Mouse (Mus musculus) limb, embryonic 14.5 days (tissue): ENCODE data around the gene Usp22. TPM values are rescaled to one million over a fixed set of nuclear protein-coding genes. Genes with fewer than 3 reads are reported as not detected.
"Not testable (repeated sequence)": the region's sequence is repeated elsewhere in the genome, so short reads cannot be mapped to it uniquely, and the experiment has no call there.

ENCODE experiments used
- ATAC-seq: fragments of 200-750 bp; cut with Nextera tagmentation; 2 replicates; pipeline ENCODE4 v1.8.0; 2017; ENCODE audit warnings: low read depth, moderate number of reproducible peaks, moderate TSS enrichment; ENCODE audit not compliant: low FRiP score
- DNase-seq: peaks from one replicate; pipeline ENCODE4 v3.0.0-alpha.2; 2015; ENCODE audit warnings: low spot score
- H3K27ac ChIP-seq: fragments of 300-500 bp; sonication (generic); replicated peaks from 2 replicates; pipeline ENCODE4 v1.5.1; 2014; ENCODE audit warnings: low read depth, mild to moderate bottlenecking, low read length, moderate library complexity, mixed read lengths
- H3K27me3 ChIP-seq: fragments of 300-500 bp; sonication (generic); 2 replicates; pipeline ENCODE4 v1.6.1; 2014; ENCODE audit warnings: low read length, mixed read lengths; ENCODE audit not compliant: control insufficient read depth, insufficient read depth
- H3K36me3 ChIP-seq: fragments of 300-500 bp; sonication (generic); 2 replicates; pipeline ENCODE4 v1.6.1; 2014; ENCODE audit warnings: mild to moderate bottlenecking, low read length, moderate library complexity, mixed read lengths; ENCODE audit not compliant: control insufficient read depth, insufficient read depth
- H3K4me1 ChIP-seq: fragments of 300-500 bp; sonication (generic); 2 replicates; pipeline ENCODE4 v1.6.1; 2014; ENCODE audit warnings: antibody characterized with exemption, low read length, mixed read lengths; ENCODE audit not compliant: control insufficient read depth, insufficient read depth
- H3K4me2 ChIP-seq: fragments of 300-500 bp; sonication (generic); replicated peaks from 2 replicates; pipeline ENCODE4 v1.6.1; 2014; ENCODE audit warnings: low read depth, mild to moderate bottlenecking, low read length, moderate library complexity; ENCODE audit not compliant: severe bottlenecking
- H3K4me3 ChIP-seq: fragments of 300-500 bp; sonication (generic); replicated peaks from 2 replicates; pipeline ENCODE4 v1.5.1; 2014; ENCODE audit warnings: low read length
- H3K9ac ChIP-seq: fragments of 300-500 bp; sonication (generic); 2 replicates; pipeline ENCODE4 v1.6.1; 2014; ENCODE audit warnings: mild to moderate bottlenecking, low read depth, low read length, moderate library complexity; ENCODE audit not compliant: severe bottlenecking
- H3K9me3 ChIP-seq: fragments of 300-500 bp; sonication (generic); 2 replicates; pipeline ENCODE4 v1.6.1; 2016; ENCODE audit warnings: low read length; ENCODE audit not compliant: control insufficient read depth
- POLR2A ChIP-seq: fragments of 200-500 bp; IDR thresholded peaks from 2 replicates; pipeline ENCODE4 v1.8.0; 2012; ENCODE audit warnings: inconsistent platforms, mild to moderate bottlenecking, moderate library complexity, borderline replicate concordance; ENCODE audit not compliant: insufficient read depth, insufficient read length; ENCODE audit errors: extremely low read depth
- WGBS: fragments of 180-500 bp; shearing (Covaris S2); extraction: QIAGEN DNeasy Blood & Tissue Kit; methylation state at CpG from one replicate; pipeline ENCODE4 v1.1.7; 2014; 5-methylcytosine and 5-hydroxymethylcytosine counted together
- polyA plus RNA-seq, 2 experiments: library from polyadenylated mRNA; depleted of rRNA in 1 of 2; stranded (reverse) in 1 of 2; unstranded in 1 of 2; fragments of >200 nt; fragmentation: Nextera tagmentation in 1 of 2; extraction: Ambion mirVana in 1 of 2; gene quantifications; 2 replicates each; pipeline versions ENCODE4 v1.2.1 to v1.2.3; 2012 to 2014

The Usp22 gene
- polyA plus RNA-seq, 2 experiments, result 123 to 174 TPM

DNA sequence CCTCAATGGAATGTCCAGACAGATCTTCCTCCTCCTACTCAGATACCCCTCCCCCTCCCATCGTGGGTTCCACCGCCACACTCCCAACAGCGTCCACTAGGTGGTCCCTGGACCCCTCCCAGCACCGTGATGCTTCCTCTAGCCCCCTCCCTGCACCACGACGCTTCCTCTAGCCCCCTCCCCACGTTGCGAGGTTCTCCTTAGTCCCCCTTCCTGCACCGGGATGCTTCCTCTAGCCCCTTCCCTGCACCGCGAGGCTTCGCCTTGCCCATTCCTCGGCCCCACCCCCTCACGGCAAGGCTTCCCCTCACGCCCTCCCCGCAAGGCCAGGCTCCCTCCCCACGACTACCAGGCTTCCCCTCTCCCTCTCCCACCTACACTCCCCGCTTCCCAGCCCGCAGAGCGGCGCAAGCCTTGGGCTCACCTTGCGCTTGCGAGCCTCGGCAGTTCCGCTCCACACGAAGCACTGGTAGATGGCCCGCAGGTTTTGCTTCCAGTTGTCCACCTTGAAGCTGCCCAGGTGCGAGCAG lies 499 bp downstream of the Usp22 start:
- ATAC-seq (peak; percentile 38), DNase-seq (peak; percentile 75)
- no peaks in the 10 kb centered on the region for H3K36me3 ChIP-seq
- H3K9ac ChIP-seq, result peak overlapping the region; percentile 97
- H3K27ac ChIP-seq, result peak overlapping the region; percentile 96
- H3K4me2 ChIP-seq, result peak overlapping the region; percentile 56
- peaks cover 14% of the 10 kb centered on the region for H3K4me1 ChIP-seq
- H3K27me3 ChIP-seq, result no peaks in the 10 kb centered on the region
- no peaks in the 10 kb centered on the region for H3K9me3 ChIP-seq
- H3K4me3 ChIP-seq, result peak overlapping the region; percentile 100
- TF ChIP-seq POLR2A, result no peak
- under 1% methylated on average over 27 of the region's 28 CpGs for WGBS

DNA sequence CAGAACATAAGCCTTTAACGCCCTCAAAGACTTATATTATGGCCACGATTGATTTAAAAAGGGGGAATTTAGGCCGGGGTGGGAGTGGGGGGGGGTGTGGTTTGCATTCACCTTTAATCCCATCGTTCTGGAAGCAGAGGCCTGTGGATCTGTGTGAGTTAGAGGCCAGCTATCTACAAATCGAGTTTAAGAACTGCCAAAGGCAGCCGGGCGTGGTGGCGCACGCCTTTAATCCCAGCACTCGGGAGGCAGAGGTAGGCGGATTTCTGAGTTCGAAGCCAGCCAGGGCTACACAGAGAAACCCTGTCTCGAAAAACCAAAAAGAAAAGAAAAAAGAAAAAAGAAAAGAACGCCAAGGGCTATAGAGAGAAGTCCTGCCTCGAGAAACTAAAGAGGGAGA lies 1.4 kb downstream of the Usp22 start:
- H3K36me3 ChIP-seq, DNase-seq, H3K9me3 ChIP-seq, H3K27me3 ChIP-seq, ATAC-seq, H3K27ac ChIP-seq: not testable (repeated sequence)
- 40% methylated on average over 15 of the region's 15 CpGs for WGBS
- H3K4me2 ChIP-seq, result peak overlapping the region; percentile 56
- peak overlapping the region; percentile 97; the same call in 1 of the 2 replicates for H3K9ac ChIP-seq
- H3K4me1 ChIP-seq, result peaks cover 14% of the 10 kb centered on the region
- H3K4me3 ChIP-seq, result peak overlapping the region; percentile 100

DNA sequence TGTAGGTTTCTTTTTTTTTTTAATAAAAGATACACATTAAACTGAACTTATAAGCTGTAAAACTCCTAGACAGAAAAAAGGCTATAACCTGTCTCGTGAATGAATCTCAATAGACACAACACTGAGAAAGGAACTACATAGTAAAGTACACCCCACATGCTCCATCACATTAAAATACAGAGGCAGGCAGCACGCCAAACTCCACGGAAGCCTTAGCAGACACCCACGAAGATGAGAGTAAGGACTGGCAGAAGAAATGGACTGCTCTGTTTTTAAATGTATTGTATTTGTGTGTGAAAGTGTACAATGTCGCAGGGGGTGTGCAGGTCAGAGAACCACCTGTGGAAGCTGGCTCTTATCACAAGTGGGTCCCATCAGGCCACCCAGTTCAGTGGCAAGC lies 4.7 kb downstream of the Usp22 start:
- no peaks in the 10 kb centered on the region for H3K9me3 ChIP-seq
- no peak for TF ChIP-seq POLR2A
- WGBS, result 79% methylated on average over 5 of the region's 5 CpGs
- H3K9ac ChIP-seq, result no peak overlapping the region
- ATAC-seq (no peak), DNase-seq (no peak)
- H3K4me1 ChIP-seq, result 0 out of 2 replicates have a peak, but pooled peaks cover 10% of the 10 kb centered on the region
- H3K36me3 ChIP-seq, result peaks cover 34% of the 10 kb centered on the region
- H3K4me2 ChIP-seq, result no peak overlapping the region
- no peaks in the 10 kb centered on the region for H3K27me3 ChIP-seq
- H3K4me3 ChIP-seq, result no peak overlapping the region
- no peak overlapping the region for H3K27ac ChIP-seq

GRCm38 (mm10) chr11:61164881-61165280 lies 10.0 kb downstream of the Usp22 start:
- Histone ChIP-seq H3K9me3 (no peaks in the 10 kb centered on the region), H3K4me3 (no peak overlapping the region), H3K4me1 (no peaks in the 10 kb centered on the region), H3K27ac (no peak overlapping the region), H3K36me3 (peaks cover 87% of the 10 kb centered on the region), H3K27me3 (no peaks in the 10 kb centered on the region), H3K4me2 (no peak overlapping the region), H3K9ac (no peak overlapping the region)
- ATAC-seq (no peak), DNase-seq (no peak)
- no peak for TF ChIP-seq POLR2A
- 94% methylated on average over 10 of the region's 10 CpGs for WGBS

GRCm38 (mm10) chr11:61164366-61164765 lies 10.5 kb downstream of the Usp22 start:
- DNase-seq, result no peak
- Histone ChIP-seq H3K4me3 (no peak overlapping the region), H3K4me2 (no peak overlapping the region), H3K27ac (no peak overlapping the region), H3K9me3 (no peaks in the 10 kb centered on the region), H3K9ac (no peak overlapping the region), H3K27me3 (no peaks in the 10 kb centered on the region), H3K36me3 (peaks cover 92% of the 10 kb centered on the region), H3K4me1 (no peaks in the 10 kb centered on the region)
- no peak for ATAC-seq
- 92% methylated on average over 6 of the region's 6 CpGs for WGBS
- TF ChIP-seq POLR2A, result no peak

DNA sequence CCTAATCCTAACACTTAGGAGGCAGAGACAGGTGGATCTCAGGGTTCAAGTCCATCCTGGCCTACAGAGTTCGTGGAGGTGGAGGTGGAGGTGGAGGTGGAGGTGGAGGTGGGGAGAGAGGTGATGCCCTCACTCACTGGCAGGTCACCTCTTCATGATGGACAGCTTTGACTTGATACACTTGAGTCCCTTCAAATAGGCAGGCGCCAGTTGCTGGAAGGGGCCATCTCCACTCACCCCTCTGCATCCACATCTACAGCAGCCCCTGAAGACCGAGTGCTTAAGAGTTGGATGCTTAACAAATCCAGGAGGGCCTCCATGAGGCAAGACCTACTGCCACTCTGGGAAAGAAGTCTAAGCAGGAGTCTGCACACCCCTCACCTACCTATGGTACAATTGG lies 11.5 kb downstream of the Usp22 start:
- Histone ChIP-seq H3K9me3 (no peaks in the 10 kb centered on the region), H3K36me3 (peaks cover 100% of the 10 kb centered on the region), H3K4me2 (no peak overlapping the region), H3K4me3 (no peak overlapping the region), H3K4me1 (no peaks in the 10 kb centered on the region), H3K27ac (no peak overlapping the region), H3K27me3 (no peaks in the 10 kb centered on the region), H3K9ac (no peak overlapping the region)
- 90% methylated on average over 3 of the region's 3 CpGs for WGBS
- TF ChIP-seq POLR2A, result no peak
- ATAC-seq (no peak), DNase-seq (no peak)
